Mouse (Mus musculus): Measurements from ENCODE around the gene Tulp3. TPM values are rescaled to one million over a fixed set of nuclear protein-coding genes. Genes with fewer than 3 reads are reported as not detected.
"Not testable (repeated sequence)": the region's sequence is repeated elsewhere in the genome, so short reads cannot be mapped to it uniquely, and the experiment has no call there.

Tulp3 gene
- 17.8 and 19.6 TPM in 2 replicates for polyA plus RNA-seq (2015; fragmentation: Nextera tagmentation; extraction: Ambion mirVana)

DNA sequence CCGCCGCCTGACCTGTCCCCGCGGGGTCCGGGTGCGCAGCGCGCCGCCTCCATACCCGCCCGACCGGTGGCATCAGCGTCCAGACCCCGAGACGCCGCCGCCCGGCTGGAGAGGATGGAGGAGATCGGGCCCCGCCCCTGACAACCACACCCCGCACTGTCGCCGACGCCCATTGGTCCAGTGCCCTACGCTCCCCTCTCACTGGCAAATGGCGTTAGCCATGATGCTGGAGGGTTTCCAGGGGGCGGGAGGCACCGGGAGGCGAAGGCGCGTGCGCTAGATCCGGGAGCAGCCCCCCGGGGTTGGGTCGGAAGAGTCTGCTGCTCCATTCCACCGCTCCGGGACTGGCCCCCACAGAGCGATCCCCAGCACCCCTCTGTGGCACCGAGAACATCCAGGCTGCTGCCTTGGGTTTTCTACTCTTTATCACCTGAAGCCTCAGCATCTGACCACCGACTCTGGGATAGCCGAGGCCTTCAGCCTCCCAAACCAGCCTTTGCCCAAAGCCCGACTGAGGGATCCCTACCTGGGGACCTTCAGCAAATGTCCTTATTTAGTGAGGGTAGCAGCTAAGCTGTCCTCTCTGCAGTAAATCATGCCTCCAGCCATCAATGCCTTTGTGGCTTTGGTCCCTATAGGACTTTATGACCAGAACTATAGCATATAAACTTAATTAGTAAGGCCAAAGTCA, at the start of gene Tulp3:
Tulp3 (minus strand) TSS at position 126 of the 691 bp plus-strand sequence.
- WGBS, result under 1% methylated on average over 42 of the region's 42 CpGs

DNA sequence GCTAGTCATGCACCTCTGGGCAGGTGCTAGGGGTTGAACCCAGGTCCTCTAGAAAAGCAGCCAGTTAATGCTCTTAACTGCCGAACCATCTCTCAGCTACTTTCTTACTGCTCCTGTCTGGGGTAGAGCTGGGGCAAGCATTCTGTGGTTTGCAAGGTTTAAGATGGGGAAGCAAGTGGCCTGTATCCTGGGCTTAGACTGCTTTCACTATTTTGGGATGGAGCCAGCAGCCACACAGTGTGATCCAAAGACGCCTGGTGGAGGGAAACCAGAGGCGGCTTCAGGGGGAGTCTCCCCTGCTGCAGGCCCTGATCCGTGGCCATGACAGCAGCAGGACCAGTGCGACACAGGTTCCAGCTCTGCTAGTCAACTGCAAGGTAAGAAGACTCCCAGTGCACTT, 49.1 kb upstream of the Tulp3 start:
- Histone ChIP-seq H3K36me3 (peaks cover 45% of the 10 kb centered on the region), H3K9ac (replicated peaks) (no peak overlapping the region), H3K4me3 (replicated peaks) (no peak overlapping the region), H3K4me2 (replicated peaks) (no peak overlapping the region), H3K27ac (no peak overlapping the region), H3K4me1 (replicated peaks) (peaks cover 15% of the 10 kb centered on the region; the same call in 1 of the 2 replicates), H3K9me3 (no peaks in the 10 kb centered on the region), H3K27me3 (no peaks in the 10 kb centered on the region)
- 69% methylated on average over 5 of the region's 5 CpGs for WGBS
- ATAC-seq, result no peak

More for the DNA sequence above, at the start of gene Tulp3:
- peak within 1 kb of the TSS; percentile 89 for H3K27ac ChIP-seq
- H3K4me1 ChIP-seq (replicated peaks), result peaks cover 47% of the 10 kb centered on the region
- peak within 1 kb of the TSS; percentile 89 for H3K9ac ChIP-seq (replicated peaks)
- H3K36me3 ChIP-seq, result peaks cover 31% of the 10 kb centered on the region
- peak within 1 kb of the TSS; percentile 84 for H3K4me3 ChIP-seq (replicated peaks)
- no peaks in the 10 kb centered on the region for H3K9me3 ChIP-seq
- peak; percentile 99 for ATAC-seq
- peak within 1 kb of the TSS; percentile 78 for H3K4me2 ChIP-seq (replicated peaks)
- no peaks in the 10 kb centered on the region for H3K27me3 ChIP-seq

DNA sequence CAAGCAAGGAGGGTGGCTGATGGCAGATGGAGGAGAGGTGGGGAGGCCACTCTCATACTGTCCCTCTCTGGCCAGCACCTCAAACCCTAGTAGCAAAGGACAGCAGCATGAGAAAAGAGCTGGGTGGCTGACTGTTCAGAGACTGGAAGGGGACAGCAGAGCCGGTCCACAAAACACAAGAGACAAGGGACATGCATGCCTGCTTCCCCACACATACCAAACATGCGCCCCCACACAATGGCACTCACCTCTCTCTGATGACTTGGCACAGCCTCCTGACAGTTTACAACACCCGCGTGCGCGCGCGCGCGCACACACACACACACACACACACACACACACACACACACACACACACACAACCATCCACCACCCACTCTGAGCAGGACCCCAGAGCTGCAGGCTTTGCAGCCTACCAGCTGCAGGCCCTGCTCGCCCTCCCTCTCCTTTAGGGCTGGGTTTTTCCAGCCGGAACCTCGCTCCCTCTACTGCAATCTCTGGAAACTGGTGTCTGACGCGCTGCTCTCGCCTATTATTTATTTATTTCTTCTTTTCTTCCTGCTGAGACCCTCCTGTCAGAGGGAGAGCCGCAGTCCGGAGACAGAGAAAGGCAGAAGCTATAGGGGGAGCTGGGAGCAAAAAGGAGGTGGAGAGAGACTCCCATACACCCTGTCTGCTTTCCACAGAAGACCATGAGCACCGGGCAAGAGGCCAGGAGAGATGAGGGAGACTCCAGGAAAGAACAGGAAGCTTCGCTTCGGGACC, 44.0 kb upstream of the Tulp3 start:
- H3K27ac ChIP-seq, result peak overlapping the region; percentile 65
- WGBS, result 32% methylated on average over 17 of the region's 21 CpGs
- no peaks in the 10 kb centered on the region for H3K27me3 ChIP-seq
- H3K4me1 ChIP-seq (replicated peaks), result peaks cover 20% of the 10 kb centered on the region
- 0 out of 2 replicates have a peak, but pooled peaks cover 2% of the 10 kb centered on the region for H3K36me3 ChIP-seq
- H3K9me3 ChIP-seq, result no peaks in the 10 kb centered on the region
- peak overlapping the region; percentile 52 for H3K9ac ChIP-seq (replicated peaks)
- ATAC-seq, result peak; percentile 91
- peak overlapping the region; percentile 43 for H3K4me2 ChIP-seq (replicated peaks)
- peak overlapping the region; percentile 26 for H3K4me3 ChIP-seq (replicated peaks)

DNA sequence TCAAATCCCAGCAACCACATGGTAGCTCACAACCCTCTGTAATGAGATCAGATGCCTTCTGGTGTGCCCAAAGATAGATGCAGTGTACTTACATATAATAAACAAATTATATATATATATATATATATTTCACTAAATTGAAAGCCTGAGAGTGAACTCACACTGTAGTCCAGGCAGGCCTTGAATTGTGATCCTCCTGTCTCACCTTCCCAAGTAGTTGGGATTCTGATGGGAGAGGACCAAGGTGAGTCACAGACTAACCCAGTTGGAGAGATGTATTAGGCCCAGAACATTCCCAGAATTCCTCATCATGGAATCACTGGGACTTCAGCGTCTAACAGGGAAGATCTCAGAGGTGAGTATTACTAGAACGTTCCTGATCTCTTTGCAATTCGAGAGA, 43.3 kb upstream of the Tulp3 start, which contains the start of gene Nrip2:
Nrip2 (plus strand) TSS at position 301 of the 400 bp plus-strand sequence.
- H3K4me3 ChIP-seq (replicated peaks), result peak within 1 kb of the TSS; percentile 26
- peak within 1 kb of the TSS; percentile 65 for H3K27ac ChIP-seq
- H3K27me3 ChIP-seq, result no peaks in the 10 kb centered on the region
- peak within 1 kb of the TSS; percentile 43 for H3K4me2 ChIP-seq (replicated peaks)
- WGBS, result 82% methylated on average over 3 of the region's 3 CpGs
- H3K9ac ChIP-seq (replicated peaks), result peak within 1 kb of the TSS; percentile 52
- no peaks in the 10 kb centered on the region for H3K9me3 ChIP-seq
- peaks cover 20% of the 10 kb centered on the region for H3K4me1 ChIP-seq (replicated peaks)
- no peaks in the 10 kb centered on the region for H3K36me3 ChIP-seq
- ATAC-seq, result no peak

DNA sequence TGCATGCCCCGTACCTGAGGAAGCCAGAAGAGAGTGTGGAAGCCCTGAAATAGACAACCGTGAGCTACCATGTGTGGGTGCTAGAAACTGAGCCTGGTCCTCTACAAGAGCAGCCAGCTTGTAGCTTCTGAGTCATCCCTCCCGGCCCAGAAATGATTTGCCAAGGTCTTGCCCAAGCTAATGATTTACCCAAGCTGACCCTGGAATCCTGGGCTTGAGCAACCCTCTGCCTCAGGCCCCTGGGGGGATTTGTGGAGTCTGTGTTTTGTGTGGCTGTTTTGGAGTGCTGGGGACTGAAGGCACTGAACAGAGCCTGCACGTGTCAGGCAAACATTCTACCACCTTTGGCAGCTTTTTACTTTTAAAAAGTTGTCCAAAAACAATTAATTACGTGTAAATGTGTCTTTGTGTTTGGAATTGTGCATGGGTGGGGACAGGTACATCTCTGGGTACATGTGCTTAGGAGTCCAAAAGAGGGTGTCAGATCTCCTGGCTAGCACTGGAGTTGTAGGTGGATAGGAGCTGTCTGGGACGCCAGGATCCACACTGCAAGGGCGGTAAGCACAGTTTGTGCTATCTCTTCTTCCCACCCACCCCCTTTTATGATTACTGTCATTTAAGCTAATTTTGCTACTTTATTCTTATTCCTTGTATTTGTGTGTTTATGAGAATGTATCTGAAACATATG, 42.1 kb upstream of the Tulp3 start:
- WGBS, result 85% methylated on average over 7 of the region's 7 CpGs
- no peaks in the 10 kb centered on the region for H3K36me3 ChIP-seq
- no peak for ATAC-seq
- H3K9ac ChIP-seq (replicated peaks), result no peak overlapping the region
- H3K4me2 ChIP-seq (replicated peaks), result no peak overlapping the region
- no peaks in the 10 kb centered on the region for H3K27me3 ChIP-seq
- H3K9me3 ChIP-seq, result no peaks in the 10 kb centered on the region
- peaks cover 20% of the 10 kb centered on the region for H3K4me1 ChIP-seq (replicated peaks)
- no peak overlapping the region for H3K4me3 ChIP-seq (replicated peaks)
- no peak overlapping the region for H3K27ac ChIP-seq

DNA sequence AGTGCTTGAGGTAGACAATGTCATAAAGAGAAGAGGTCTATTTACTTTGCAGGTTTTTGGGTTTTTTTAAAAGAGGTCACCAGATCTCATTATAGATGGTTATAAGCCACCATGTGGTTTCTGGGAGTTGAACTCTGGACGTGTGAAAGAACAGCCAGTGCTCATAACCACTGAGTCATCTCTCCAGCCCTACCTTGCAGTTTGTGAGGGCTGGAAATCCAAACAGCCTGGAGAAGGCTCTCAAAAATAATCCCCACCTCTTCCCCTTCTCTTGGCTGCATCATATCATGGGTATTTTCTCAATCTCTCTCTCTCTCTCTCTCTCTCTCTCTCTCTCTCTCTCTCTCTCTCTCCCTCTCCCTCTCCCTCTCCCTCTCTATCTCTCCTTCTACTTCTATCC, 35.0 kb upstream of the Tulp3 start:
- H3K9me3 ChIP-seq, result no peaks in the 10 kb centered on the region
- H3K27ac ChIP-seq, result no peak overlapping the region
- WGBS, result 64% methylated on average over 1 of the region's 1 CpGs
- H3K36me3 ChIP-seq, result no peaks in the 10 kb centered on the region
- H3K4me3 ChIP-seq (replicated peaks), result no peak overlapping the region
- no peak overlapping the region for H3K4me2 ChIP-seq (replicated peaks)
- H3K4me1 ChIP-seq (replicated peaks), result no peaks in the 10 kb centered on the region
- no peak for ATAC-seq
- no peaks in the 10 kb centered on the region for H3K27me3 ChIP-seq
- H3K9ac ChIP-seq (replicated peaks), result no peak overlapping the region

DNA sequence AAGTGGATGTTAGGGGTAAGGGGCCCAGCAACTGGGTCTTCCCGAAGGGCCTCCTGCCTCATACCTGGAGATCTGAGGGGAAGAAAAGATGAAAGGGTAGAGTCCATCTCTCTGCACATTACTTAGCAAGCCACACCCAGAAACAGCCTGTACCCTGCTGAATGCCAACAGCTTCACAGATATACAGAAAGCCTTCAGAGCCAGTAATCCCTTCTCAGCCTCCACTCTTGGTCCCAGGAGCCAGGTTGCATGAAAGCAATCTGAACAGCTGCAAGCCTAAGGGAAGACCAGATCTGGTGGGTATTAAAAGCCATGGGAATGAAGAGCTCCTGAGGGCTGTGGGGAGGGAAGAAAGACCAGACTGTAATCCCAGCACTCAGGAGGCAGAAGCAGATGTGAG, 33.5 kb upstream of the Tulp3 start:
- Histone ChIP-seq H3K4me1 (replicated peaks) (no peaks in the 10 kb centered on the region), H3K36me3 (no peaks in the 10 kb centered on the region), H3K9ac (replicated peaks) (no peak overlapping the region), H3K27ac (no peak overlapping the region), H3K9me3 (no peaks in the 10 kb centered on the region), H3K27me3 (no peaks in the 10 kb centered on the region), H3K4me2 (replicated peaks) (no peak overlapping the region), H3K4me3 (replicated peaks) (no peak overlapping the region)
- ATAC-seq, result no peak
- WGBS, result 93% methylated on average over 1 of the region's 1 CpGs

DNA sequence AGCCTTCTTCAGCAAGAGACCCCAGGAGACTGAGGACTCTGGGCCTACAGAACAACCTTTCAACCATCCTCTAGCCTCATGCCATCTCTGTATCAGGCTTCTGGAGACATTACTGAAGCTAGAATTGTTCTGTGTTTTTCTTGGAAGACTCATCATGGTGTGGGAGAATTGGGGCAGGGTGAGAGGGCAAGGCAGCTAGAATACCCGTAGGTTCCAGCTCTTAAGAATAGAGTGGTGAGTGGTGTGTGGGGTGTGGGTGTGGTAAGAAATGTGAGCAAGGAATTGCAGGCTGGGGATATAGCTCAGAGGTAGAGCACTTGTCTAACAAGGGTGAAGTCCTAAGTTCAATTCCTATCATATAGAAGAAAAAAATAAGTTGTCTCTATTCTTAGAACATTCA, 29.4 kb upstream of the Tulp3 start:
- no peak for ATAC-seq
- H3K9ac ChIP-seq (replicated peaks), result no peak overlapping the region
- WGBS, result 96% methylated on average over 1 of the region's 1 CpGs
- no peaks in the 10 kb centered on the region for H3K27me3 ChIP-seq
- H3K36me3 ChIP-seq, result no peaks in the 10 kb centered on the region
- no peak overlapping the region for H3K4me3 ChIP-seq (replicated peaks)
- H3K4me2 ChIP-seq (replicated peaks), result no peak overlapping the region
- no peak overlapping the region for H3K27ac ChIP-seq
- no peaks in the 10 kb centered on the region for H3K4me1 ChIP-seq (replicated peaks)
- H3K9me3 ChIP-seq, result no peaks in the 10 kb centered on the region

DNA sequence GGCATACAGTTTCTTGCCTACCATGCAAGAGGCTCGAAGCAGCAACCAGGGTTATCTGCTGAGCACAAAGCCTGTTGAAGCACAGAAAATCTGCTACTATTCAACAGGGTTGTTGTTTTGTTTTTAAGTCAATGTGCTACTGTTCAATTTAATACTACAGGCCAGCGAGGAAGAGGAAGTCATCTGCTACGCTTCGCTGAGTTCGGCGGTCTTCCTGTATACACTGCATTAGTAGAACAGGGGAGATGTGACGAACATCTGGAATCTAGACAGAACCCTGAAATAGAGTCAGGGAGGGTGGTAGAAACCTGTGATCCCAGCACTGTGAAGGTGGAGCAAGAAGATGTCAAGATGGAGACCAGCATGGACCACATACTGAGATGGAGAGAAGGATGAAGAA, 28.1 kb upstream of the Tulp3 start:
- WGBS, result 82% methylated on average over 7 of the region's 7 CpGs
- H3K36me3 ChIP-seq, result no peaks in the 10 kb centered on the region
- no peak overlapping the region for H3K27ac ChIP-seq
- H3K4me1 ChIP-seq (replicated peaks), result no peaks in the 10 kb centered on the region
- H3K4me2 ChIP-seq (replicated peaks), result no peak overlapping the region
- H3K9ac ChIP-seq (replicated peaks), result no peak overlapping the region
- no peaks in the 10 kb centered on the region for H3K9me3 ChIP-seq
- H3K4me3 ChIP-seq (replicated peaks), result no peak overlapping the region
- H3K27me3 ChIP-seq, result no peaks in the 10 kb centered on the region
- no peak for ATAC-seq

DNA sequence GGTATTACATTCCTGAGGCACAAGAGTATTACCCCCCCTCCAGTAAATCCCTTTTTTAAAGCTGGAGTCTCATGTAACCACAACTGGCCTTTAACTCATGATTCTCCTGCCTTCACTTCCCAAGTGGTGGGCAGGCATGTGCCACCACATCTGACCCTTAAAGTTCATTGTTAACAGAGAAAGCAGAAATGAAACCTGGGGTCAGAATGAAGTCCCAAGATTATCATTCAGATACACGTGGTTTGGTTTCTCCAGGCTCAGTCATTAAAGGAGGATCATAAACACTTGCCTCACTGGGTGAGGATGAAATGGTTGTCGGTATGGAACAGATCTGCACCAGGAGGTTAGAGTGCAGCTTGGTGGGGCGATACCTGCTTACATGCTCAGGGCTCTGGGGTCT, 25.6 kb upstream of the Tulp3 start:
- H3K4me2 ChIP-seq (replicated peaks), result no peak overlapping the region
- no peak for ATAC-seq

DNA sequence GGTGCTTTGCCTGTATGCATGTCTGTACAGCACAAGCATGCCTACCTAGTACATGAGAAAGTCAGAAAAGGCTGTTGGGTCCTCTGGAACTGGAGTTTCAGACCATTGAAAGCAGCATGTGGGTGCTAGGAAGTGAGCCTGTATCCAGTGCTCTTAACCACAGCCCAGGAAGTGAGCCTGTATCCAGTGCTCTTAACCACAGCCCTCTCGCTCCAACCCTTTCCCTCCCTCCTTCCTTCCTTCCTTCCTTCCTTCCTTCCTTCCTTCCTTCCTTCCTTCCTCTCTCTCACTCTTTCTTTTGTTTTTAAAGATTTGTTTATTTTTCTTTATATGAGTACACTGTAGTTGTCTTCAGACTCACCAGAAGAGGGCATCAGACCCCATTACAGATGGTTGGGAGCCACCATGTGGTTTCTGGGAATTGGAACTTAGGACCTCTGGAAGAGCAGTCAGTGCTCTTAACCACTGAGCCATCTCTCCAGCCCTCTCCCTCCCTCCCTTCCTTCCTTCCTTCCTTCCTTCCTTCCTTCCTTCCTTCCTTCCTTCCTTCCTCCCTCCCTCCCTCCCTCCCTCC, 25.0 kb upstream of the Tulp3 start:
- not testable (repeated sequence) for H3K9me3 ChIP-seq; H3K4me3 ChIP-seq (replicated peaks); H3K4me1 ChIP-seq (replicated peaks); ATAC-seq; H3K36me3 ChIP-seq; H3K4me2 ChIP-seq (replicated peaks); H3K27me3 ChIP-seq; H3K9ac ChIP-seq (replicated peaks); H3K27ac ChIP-seq
- 82% methylated on average over 1 of the region's 1 CpGs for WGBS

More for the DNA sequence above, 25.6 kb upstream of the Tulp3 start:
- WGBS, result 87% methylated on average over 3 of the region's 3 CpGs
- Histone ChIP-seq H3K4me3 (replicated peaks) (no peak overlapping the region), H3K9me3 (no peaks in the 10 kb centered on the region), H3K4me1 (replicated peaks) (no peaks in the 10 kb centered on the region), H3K36me3 (no peaks in the 10 kb centered on the region), H3K9ac (replicated peaks) (no peak overlapping the region), H3K27me3 (no peaks in the 10 kb centered on the region), H3K27ac (no peak overlapping the region)

DNA sequence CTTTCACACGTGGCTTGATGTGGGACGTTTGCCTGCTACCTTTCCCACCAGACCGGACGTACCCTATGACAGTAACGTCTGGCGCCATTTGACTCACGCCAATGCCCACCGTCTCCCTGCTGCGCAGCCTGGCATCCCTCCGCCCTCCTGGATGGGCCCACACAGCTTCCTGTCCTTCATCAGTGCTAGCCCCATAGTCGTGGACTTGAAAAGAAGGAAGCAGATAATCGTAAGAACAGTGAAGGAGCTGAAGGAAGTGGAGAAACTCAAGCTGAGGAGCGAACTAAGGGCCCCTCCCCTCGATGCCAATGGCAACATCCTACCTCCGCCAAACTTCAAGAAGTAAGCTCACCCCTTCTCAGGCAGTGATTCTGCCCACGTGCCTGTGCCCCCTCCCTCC, 24.0 kb upstream of the Tulp3 start:
- H3K4me2 ChIP-seq (replicated peaks), result no peak overlapping the region
- H3K9ac ChIP-seq (replicated peaks), result no peak overlapping the region
- WGBS, result 84% methylated on average over 16 of the region's 16 CpGs
- no peak overlapping the region for H3K4me3 ChIP-seq (replicated peaks)
- no peak overlapping the region for H3K27ac ChIP-seq
- no peak for ATAC-seq
- H3K4me1 ChIP-seq (replicated peaks), result peaks cover 8% of the 10 kb centered on the region
- H3K36me3 ChIP-seq, result no peaks in the 10 kb centered on the region
- no peaks in the 10 kb centered on the region for H3K27me3 ChIP-seq
- no peaks in the 10 kb centered on the region for H3K9me3 ChIP-seq
